Mouse (Mus musculus) intestine, postnatal 0 days (tissue): ENCODE results near the gene Robo2. TPM values are rescaled to one million over a fixed set of nuclear protein-coding genes. Genes with fewer than 3 reads are reported as not detected.

Source experiments
- ATAC-seq: fragments of 200-750 bp; cut with Nextera tagmentation; 2 replicates; pipeline ENCODE4 v1.8.0; 2017; ENCODE audit warnings: mild to moderate bottlenecking, moderate TSS enrichment, moderate library complexity
- H3K27ac ChIP-seq: fragments of 300-500 bp; sonication (generic); 2 replicates; pipeline ENCODE4 v1.5.1; 2014; ENCODE audit warnings: mild to moderate bottlenecking, low read depth, low read length, moderate library complexity
- H3K27me3 ChIP-seq: fragments of 300-500 bp; sonication (generic); replicated peaks from 2 replicates; pipeline ENCODE4 v1.6.1; 2014; ENCODE audit warnings: low read length, mixed read lengths; ENCODE audit not compliant: control insufficient read depth, insufficient read depth
- H3K36me3 ChIP-seq: fragments of 300-500 bp; sonication (generic); 2 replicates; pipeline ENCODE4 v1.6.1; 2014; ENCODE audit warnings: mild to moderate bottlenecking, moderate library complexity; ENCODE audit not compliant: control insufficient read depth, insufficient read depth
- H3K4me1 ChIP-seq: fragments of 300-500 bp; sonication (generic); replicated peaks from 2 replicates; pipeline ENCODE4 v1.6.1; 2014; ENCODE audit warnings: antibody characterized with exemption, low read length, mixed read lengths; ENCODE audit not compliant: control insufficient read depth, insufficient read depth
- H3K4me2 ChIP-seq: fragments of 300-500 bp; sonication (generic); replicated peaks from 2 replicates; pipeline ENCODE4 v1.6.1; 2014; ENCODE audit warnings: low read depth, mild to moderate bottlenecking, moderate library complexity
- H3K4me3 ChIP-seq: fragments of 300-500 bp; sonication (generic); 2 replicates; pipeline ENCODE4 v1.5.1; 2014; ENCODE audit warnings: low read depth, low read length
- H3K9ac ChIP-seq: fragments of 300-500 bp; sonication (generic); 2 replicates; pipeline ENCODE4 v1.6.1; 2014; ENCODE audit warnings: mild to moderate bottlenecking, low read depth, low read length
- H3K9me3 ChIP-seq: fragments of 300-500 bp; sonication (generic); 2 replicates; pipeline ENCODE4 v1.6.1; 2016; ENCODE audit warnings: mixed run types; ENCODE audit not compliant: control insufficient read depth
- CTCF ChIP-seq: sonication (generic); IDR thresholded peaks from 2 replicates; pipeline ENCODE4 v1.5.1; 2016; ENCODE audit warnings: low read depth, mild to moderate bottlenecking, control low read depth, antibody characterized with exemption, moderate library complexity
- WGBS: fragments of 180-500 bp; shearing (Covaris S2); extraction: QIAGEN DNeasy Blood & Tissue Kit; methylation state at CpG from one replicate; pipeline ENCODE4 v1.1.7; 2014; 5-methylcytosine and 5-hydroxymethylcytosine counted together
- polyA plus RNA-seq: library from polyadenylated mRNA; unstranded; fragments of >200 nt; fragmentation: Nextera tagmentation; extraction: Ambion mirVana; gene quantifications from 2 replicates; pipeline ENCODE4 v1.2.1, GENCODE M21; 2015

The Robo2 gene
- polyA plus RNA-seq, 1 experiment from 2014 or later = 6.2 TPM

- Histone ChIP-seq H3K9ac (no peak overlapping the region), H3K4me1 (no peaks in the 10 kb centered on the region), H3K4me2 (no peak overlapping the region), H3K27me3 (no peaks in the 10 kb centered on the region), H3K4me3 (no peak overlapping the region), H3K36me3 (no peaks in the 10 kb centered on the region), H3K9me3 (no peaks in the 10 kb centered on the region), H3K27ac (no peak overlapping the region)
- ATAC-seq = no peak
- WGBS = 63% methylated on average over 2 of the region's 2 CpGs
- TF ChIP-seq CTCF = no peak
Observed at GRCm38 (mm10) chr16:74427071-74427470, 15.4 kb upstream of the Robo2 start.

GRCm38 (mm10) chr16:74420324-74420723, 8.7 kb upstream of the Robo2 start:
- Histone ChIP-seq H3K9me3 (no peaks in the 10 kb centered on the region), H3K4me2 (no peak overlapping the region), H3K27ac (no peak overlapping the region), H3K36me3 (no peaks in the 10 kb centered on the region), H3K9ac (no peak overlapping the region), H3K4me1 (no peaks in the 10 kb centered on the region), H3K27me3 (no peaks in the 10 kb centered on the region), H3K4me3 (no peak overlapping the region)
- ATAC-seq = no peak
- WGBS = 40% methylated on average over 2 of the region's 2 CpGs
- no peak for TF ChIP-seq CTCF

- H3K27ac ChIP-seq = no peak overlapping the region
- TF ChIP-seq CTCF = peak; percentile 82
- H3K36me3 ChIP-seq = no peaks in the 10 kb centered on the region
- peak; percentile 43 for ATAC-seq
- H3K4me3 ChIP-seq = peak overlapping the region; percentile 44
- H3K27me3 ChIP-seq = 0 out of 2 replicates have a peak, but pooled peaks cover 5% of the 10 kb centered on the region
- no peaks in the 10 kb centered on the region; the same call in 1 of the 2 replicates for H3K4me1 ChIP-seq
- WGBS = under 1% methylated on average over 20 of the region's 20 CpGs
- H3K9me3 ChIP-seq = no peaks in the 10 kb centered on the region
- peak overlapping the region; percentile 79 for H3K4me2 ChIP-seq
- no peak overlapping the region for H3K9ac ChIP-seq
Observed at GRCm38 (mm10) chr16:74412471-74413291, 1.1 kb upstream of the Robo2 start.

- no peak for ATAC-seq
- no peaks in the 10 kb centered on the region for H3K9me3 ChIP-seq
Observed at GRCm38 (mm10) chr16:74411021-74411420, 604 bp downstream of the Robo2 start.

DNA sequence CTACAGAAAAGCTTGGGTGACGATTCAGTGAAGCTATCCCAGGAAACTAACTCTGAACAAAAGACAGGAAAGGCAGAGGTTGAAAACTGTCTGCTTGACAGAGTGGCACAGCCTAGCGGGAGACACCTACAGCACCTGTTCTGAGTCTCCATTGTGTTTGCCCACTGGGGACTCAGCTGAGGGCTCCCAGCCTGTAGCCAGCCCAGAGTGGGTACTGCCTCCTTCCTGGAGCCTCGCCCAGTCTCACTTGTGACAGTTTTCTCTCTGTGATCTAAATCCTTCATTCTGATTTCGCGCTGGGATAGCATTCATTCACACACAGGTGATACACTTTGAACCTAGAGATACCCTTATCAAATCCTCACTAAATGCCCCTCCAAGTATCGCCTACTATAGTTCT, 1.5 kb downstream of the Robo2 start:
- WGBS = 17% methylated on average over 6 of the region's 6 CpGs
- no peak overlapping the region for H3K27ac ChIP-seq
- H3K36me3 ChIP-seq = no peaks in the 10 kb centered on the region
- no peaks in the 10 kb centered on the region for H3K9me3 ChIP-seq
- no peak for ATAC-seq
- no peak for TF ChIP-seq CTCF
- no peaks in the 10 kb centered on the region; the same call in 1 of the 2 replicates for H3K4me1 ChIP-seq
- H3K4me2 ChIP-seq = peak overlapping the region; percentile 79
- peak overlapping the region; percentile 44 for H3K4me3 ChIP-seq
- H3K27me3 ChIP-seq = 0 out of 2 replicates have a peak, but pooled peaks cover 5% of the 10 kb centered on the region
- H3K9ac ChIP-seq = no peak overlapping the region

More at GRCm38 (mm10) chr16:74411021-74411420, 604 bp downstream of the Robo2 start:
- TF ChIP-seq CTCF = no peak
- Histone ChIP-seq H3K4me2 (peak overlapping the region; percentile 79), H3K4me1 (no peaks in the 10 kb centered on the region; the same call in 1 of the 2 replicates), H3K36me3 (no peaks in the 10 kb centered on the region), H3K9ac (no peak overlapping the region; the same call in 1 of the 2 replicates), H3K27ac (no peak overlapping the region), H3K27me3 (0 out of 2 replicates have a peak, but pooled peaks cover 5% of the 10 kb centered on the region), H3K4me3 (peak overlapping the region; percentile 44)
- 2% methylated on average over 16 of the region's 16 CpGs for WGBS

GRCm38 (mm10) chr16:74409548-74409947, 2.1 kb downstream of the Robo2 start:
- 40% methylated on average over 4 of the region's 4 CpGs for WGBS
- Histone ChIP-seq H3K9ac (no peak overlapping the region), H3K9me3 (no peaks in the 10 kb centered on the region), H3K36me3 (no peaks in the 10 kb centered on the region), H3K27ac (no peak overlapping the region), H3K4me2 (peak overlapping the region; percentile 79), H3K4me3 (peak overlapping the region; percentile 44), H3K4me1 (no peaks in the 10 kb centered on the region; the same call in 1 of the 2 replicates), H3K27me3 (0 out of 2 replicates have a peak, but pooled peaks cover 5% of the 10 kb centered on the region)
- TF ChIP-seq CTCF = no peak
- no peak for ATAC-seq
